Mouse (Mus musculus) R1 (cell line): ENCODE results near the gene Eml1.
A peak's percentile ranks its signal among the peaks of the same experiment; 100 is the strongest.

Source experiments
- DNase-seq: peaks from one replicate; pipeline ENCODE4 v3.0.0-alpha.2; 2018; ENCODE audit warnings: low read depth, low spot score

Eml1 gene

DNA sequence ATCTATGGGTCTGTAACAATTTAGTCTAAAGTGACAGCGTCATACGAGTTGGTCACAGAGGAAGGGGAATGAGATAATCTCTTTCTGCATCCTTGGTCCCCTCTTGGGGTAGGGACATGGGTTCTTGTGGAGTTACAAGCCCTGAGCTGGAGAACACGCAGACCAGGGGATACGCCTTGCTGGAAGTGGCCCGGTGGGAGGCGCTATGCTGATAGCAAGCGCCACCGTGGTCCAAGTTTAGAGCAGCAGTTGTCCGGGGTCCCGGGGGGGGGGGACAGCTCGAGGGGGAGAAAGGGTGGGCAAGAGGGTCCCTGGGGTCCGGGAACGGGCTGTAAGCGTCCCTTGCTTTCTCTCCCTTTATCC lies 51.7 kb downstream of the Eml1 start:
- peak; percentile 47 for DNase-seq

DNA sequence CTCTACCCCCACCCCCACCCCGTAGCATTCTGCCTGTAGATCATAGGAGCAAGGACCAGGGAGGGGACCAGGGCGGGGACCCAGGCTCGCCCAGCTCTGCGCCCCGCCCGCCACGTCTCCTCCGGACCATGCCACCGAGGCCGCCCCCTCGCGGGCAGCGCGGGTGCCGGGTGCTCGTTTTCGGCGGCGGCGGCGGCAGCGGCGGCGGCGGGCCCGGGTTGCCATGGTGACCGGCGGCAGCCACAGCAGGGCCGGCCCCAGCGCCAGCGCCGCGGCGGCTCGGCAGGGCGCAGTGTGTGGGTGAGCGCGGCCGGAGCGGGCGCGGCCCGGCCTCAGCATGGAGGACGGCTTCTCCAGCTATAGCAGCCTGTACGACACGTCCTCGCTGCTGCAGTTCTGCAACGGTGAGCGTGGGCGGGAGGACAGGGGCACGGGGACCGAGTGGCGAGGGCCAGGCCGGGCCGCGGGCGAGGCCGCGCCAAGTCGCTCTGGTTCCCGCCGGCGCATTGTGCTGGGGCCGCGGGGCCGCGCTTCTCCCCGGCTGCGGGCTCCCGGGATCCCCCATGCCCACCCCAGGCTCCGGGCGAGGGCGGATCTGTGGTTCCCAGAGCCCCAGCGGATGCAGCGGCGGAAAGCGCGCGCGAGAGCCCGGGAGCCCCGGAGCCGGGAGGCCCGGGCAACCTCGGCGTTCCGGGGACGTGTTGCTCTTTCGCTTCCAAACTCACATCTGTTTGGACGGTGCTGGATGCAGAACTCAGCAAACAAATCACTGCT lies 52.3 kb downstream of the Eml1 start:
- DNase-seq: peak; percentile 57

DNA sequence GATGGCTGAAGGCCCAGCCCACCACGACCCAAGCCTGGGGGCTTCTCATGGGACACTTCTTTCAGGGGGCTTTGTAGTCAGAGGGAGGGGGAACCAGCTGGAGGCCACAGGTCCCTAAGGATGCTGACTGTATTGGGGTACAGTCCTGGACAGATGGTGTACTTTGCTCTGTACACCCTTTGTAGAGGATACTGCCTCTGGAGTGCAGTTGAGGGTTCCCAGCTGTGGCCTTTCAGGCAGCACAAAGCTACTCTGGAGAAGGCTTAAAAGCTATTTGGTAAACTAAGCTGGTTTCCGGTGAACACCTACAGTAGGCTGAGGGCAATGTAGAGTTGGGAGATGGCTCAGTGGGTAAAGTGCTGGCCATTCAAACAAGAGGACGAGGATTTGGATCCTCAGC lies 60.2 kb downstream of the Eml1 start:
- no peak for DNase-seq

DNA sequence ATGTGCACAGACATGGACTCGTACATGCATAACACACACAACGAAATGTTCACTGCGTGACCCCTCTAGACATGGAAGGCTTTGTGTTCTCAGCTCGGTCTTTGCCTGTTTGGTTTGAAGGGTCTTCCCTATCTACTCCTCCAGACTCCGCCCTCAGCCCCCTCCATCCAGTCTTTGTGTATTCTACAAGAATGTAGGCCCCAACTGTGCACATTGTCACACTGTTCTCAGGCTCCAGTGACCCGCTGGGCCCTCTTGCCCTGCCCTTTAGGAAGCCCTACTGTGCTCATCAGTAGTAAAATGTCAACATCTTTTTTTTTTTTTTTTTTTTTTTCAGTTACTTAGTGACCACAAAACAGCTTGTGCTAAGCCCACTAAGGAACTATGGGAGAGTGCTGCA lies 61.0 kb downstream of the Eml1 start:
- DNase-seq: peak; percentile 67

DNA sequence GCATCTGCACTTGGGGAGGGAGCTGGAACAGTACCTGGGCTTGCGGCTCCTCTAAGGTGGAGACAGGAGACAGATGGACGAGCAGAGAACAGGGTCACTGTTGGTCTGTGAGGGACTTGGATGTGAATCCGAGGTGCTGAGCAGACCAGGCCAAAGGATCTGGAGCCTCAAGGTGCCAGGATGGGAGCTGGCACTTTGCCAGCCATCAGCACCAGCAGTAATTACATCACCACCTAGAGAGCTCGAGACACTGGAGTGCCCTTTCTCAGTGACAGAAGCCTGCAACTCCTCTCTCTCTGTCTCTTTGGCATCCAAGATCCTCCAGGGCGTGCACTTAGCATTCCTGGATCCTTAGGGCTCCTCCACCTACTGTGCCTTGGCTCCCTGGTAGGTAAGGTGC lies 61.8 kb downstream of the Eml1 start:
- DNase-seq: no peak

DNA sequence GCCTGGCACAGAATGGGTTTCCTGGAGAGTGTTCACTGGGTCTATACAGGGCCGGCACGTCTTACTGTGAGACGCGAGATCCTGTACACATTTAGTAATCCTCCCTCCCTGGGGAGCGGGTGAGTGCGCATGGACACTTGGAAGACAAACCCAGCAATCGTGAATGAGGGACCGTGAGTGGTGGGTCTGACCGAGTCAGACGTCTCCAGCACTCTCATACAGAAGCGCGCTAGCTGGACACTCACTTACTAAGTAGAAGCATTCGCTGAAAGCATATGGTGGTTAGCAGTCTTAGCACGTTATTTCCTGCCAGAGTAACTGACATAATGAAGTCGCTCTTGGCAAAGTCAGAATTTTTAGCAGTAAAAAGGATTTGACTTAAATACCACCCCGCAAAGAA lies 62.3 kb downstream of the Eml1 start:
- DNase-seq: no peak

DNA sequence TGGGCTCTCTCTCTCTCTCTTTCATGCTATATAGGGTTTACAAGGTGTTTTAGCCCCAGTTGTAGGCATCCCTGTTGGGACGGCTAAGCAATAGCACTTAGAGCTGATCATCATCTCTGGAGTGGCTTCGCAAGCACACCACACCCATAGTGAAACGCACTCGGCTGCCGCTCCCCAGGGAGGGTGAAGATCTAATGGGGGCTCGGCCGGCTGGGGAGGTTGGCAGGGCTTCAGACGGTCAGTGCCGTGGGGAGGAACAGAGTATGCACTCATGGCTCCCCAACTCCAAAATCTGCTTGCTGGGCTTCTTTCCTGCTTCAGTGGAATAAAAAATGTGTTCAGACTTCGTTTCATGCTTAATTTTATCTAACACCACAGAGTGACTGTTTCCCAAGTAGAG lies 62.7 kb downstream of the Eml1 start:
- no peak for DNase-seq

DNA sequence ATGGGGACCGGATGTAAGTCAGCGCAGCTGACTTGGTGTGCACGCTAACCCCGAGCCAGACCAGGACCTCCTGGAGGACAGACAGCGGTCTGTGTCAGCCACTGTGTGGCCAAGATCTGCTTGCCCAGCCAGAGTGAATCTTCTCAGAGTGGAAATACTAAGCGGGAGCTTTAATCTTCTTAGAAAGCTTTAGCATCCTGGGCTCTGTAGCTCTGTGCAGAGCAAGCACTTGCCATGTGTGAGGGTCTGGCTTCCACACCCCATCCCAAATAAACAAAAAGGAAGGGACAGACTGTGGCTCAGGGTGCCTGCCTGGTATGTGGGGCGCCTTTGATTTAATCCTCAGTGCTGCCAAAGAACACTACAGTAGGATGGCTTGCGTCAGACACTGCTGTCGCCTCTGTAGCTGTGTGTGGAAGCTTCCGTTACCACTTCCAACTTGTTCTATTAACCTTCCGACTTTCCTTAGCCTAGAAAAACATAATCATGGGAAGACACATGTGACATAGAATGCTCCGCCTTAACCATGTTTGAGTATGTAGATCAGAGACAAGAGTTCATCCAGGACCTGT lies 64.8 kb downstream of the Eml1 start:
- DNase-seq: no peak

DNA sequence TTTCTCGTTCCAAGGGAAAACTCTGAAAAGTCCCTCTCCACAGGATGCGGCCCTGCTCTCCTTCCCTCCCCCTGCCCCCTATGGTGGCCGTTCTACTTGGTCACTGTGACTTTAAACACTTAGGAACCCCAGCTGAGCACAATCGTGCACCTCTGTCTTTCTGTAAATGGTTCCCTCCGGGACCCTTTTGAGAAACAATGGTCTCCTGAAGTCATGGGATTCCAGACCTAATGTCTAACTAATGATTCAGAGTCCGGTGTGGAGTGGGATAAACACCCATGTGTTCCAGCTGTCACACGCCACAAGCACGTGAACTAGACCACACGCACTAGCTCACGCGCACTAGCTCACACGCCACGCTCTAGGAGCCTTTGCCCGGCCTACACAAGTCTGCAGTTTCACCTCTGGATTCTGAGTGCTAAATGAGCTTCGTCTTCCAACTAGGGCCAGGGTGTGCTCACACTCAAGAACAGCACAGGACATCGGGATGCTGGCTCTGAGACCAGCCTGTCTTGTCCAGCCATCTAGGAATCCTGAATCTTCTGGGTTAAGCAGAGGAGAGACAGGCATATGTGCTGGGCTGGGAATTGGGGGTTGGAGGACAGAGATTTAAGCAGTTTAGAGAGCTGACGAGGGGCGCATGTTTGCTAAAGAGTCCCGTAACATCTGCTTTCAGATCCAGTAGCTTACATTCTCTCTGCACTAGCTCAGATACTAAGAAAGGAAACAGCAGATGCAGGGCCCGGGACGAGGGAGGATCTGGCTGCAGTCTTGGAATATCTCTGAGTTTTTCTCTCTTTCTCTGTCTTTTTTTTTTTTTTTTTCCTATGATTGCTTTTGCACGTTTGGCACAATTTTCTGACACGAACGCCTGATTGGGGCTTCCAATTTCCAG lies 65.5 kb downstream of the Eml1 start:
- DNase-seq: peak; percentile 55

DNA sequence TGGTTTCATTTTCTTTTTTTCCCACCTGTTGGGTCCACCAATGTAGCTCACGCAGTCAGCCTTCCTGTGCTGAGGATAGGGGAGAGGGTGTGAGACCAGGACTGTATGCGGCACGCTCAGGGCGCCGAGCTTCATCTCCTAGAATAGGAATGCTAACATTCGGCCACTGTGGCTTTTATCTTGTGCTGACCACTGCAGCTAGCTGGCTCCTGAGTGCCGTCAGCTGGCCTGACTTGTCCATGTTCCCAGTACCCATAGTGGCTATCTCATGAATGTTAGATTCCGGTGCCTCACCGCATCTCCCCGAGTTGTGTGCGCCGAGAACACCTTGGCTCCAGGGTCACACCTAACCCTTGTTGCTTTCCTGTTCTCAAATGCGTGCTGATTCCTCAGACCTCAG lies 66.7 kb downstream of the Eml1 start:
- DNase-seq: no peak

DNA sequence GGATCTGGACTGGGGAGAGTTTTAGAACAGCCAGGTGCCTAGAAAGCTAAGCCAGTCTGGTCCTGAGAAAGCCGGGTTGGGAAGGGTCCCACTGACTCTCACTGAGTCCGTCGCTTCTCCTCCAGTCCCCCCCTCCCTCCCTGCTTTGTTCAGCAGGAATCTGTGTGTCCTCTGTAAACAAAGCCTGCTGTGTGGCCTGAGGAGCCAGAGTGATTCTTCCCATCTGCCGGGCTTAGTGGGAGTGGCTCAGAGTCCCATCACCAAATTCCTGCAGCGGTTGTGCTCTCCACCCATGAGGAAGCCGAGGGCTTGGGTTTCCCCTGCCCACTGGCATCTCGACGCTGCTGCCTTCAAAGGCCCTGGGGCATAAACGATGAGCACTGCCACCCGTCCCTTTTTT lies 72.5 kb downstream of the Eml1 start:
- DNase-seq: peak; percentile 84

DNA sequence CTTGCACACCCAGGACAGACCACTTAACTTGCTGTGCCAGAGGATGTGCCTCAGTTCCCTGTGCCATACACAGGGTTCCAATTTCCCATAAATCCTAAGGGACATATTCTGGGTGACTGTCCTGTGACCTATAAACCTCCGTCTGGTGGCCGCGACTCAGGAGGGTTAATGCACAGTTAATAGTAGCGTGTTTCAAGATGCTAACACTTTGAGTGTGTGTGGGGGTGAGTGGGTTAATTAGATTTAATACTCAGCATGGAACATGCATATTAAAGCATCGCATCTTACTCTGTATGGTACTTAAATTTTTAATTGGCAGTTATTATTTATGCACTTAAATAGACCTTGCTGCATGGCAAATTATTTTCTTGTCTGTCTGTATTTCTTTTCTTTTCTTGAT lies 73.0 kb downstream of the Eml1 start:
- no peak for DNase-seq

DNA sequence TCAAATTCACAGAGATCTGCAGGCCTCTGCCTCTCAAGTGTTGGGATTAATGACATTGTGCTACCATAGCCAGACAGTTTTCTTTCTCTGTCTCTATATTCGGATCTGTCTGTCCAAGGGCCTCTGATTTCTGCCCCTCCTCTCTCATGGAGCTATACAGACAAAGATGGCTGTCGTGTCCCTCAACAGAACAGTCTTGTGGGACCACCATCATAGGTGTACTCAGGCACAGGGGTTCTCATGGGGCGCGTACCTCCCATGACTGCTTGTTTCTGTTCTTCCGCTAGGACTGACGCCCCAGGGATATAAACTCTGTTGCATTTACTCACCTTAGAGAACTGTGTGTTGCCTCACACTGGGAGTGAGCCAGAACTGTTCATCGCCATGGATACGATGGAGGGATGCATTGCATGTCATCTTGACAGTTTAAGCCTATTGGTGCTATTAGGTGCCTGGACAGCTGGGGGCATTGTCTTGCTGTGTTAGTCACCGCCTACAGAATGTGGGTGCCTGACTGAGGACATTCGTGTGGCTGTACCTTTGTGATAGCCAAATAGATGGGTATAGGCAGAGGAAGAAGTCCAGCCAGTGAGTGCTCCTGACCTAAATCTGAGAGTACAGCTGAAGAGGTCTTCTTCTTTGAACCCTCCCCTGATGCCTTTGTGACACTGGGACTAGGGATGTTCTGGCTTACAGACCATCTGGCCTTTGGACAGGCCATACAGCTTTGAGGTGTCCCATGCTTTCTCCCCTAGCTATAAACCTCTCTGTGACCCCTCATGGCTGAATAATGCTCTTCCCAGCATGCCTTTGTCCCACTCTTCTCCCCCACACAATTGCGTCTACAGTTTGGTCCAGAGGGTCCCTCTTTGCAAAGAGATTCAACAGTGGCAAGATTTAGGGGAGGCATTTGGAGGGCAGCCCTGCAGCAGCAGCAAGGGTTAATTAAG lies 73.7 kb downstream of the Eml1 start:
- no peak for DNase-seq

DNA sequence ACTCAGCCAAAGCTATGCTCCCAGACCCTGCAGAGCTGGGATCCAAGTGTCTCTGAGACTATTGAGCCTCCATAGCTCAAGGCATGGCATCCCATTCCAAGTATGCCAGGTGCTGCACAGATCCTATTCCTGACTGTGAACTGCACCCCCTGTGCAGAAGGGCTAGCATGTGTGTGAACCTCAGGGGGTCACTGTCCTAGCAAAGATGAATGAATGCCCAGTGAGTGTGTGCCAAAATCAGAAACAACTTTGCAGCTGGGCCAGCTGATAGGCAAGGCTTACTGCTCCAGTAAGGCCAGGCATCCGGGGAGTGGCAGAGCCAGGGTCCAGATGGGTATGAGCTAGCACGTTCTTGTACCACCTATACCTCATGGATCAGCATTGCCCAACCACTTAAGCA lies 76.0 kb downstream of the Eml1 start:
- no peak for DNase-seq

DNA sequence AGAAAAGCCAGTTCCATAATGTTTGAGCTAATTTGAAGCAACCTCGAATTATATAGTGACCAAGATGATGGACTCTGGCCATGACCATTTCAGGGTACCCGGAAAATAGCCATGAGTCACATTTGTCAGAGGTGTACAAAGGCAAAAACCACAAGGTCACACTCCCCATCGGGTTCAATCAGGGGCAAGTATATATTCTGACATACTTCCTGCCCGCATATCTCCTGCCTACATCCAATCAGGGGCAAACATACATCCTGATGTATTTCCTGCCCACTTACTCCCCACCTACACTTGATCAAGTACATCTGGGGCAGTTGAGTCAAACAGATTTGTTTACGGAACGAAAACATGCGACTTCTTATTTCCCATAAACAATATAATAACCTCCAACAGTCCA lies 77.6 kb downstream of the Eml1 start:
- no peak for DNase-seq

DNA sequence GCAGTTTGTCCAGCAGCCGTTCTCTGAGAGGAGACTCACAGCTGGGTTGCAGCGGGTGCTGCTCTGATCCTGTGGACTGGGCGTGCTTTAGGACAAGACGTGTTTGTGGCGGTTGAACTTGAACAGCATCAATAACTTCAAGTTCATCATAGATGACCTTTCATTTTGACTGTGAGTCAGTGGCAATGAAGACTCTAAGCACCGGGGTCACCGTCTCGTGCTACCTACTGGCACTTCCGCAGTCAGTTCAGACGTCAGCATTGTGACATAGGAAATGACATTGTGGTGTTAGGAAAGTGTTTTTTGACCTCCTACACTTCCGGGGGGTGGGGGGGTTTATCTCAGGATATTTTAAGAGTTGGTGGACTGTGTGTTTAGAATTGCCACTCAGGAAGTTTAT lies 79.2 kb downstream of the Eml1 start:
- DNase-seq: no peak

DNA sequence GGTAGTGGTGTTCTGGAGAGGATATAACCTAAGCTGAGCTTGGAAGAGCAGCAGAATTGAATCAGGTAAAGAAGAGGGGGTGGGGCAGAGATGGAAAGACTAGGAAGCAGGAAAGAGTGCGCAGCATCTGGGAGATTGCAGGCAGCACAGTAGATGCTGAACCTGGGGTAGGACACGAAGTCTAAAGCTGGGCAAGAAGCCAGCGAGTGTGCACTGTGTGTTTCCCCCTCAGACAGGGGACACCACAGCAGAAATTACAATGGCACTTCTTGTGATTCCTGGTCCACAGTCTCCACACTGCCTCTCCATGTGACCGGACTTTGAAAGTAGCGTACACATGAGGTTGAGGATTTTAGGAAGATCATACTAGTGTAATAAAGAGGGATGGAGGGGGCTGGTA lies 79.8 kb downstream of the Eml1 start:
- no peak for DNase-seq

DNA sequence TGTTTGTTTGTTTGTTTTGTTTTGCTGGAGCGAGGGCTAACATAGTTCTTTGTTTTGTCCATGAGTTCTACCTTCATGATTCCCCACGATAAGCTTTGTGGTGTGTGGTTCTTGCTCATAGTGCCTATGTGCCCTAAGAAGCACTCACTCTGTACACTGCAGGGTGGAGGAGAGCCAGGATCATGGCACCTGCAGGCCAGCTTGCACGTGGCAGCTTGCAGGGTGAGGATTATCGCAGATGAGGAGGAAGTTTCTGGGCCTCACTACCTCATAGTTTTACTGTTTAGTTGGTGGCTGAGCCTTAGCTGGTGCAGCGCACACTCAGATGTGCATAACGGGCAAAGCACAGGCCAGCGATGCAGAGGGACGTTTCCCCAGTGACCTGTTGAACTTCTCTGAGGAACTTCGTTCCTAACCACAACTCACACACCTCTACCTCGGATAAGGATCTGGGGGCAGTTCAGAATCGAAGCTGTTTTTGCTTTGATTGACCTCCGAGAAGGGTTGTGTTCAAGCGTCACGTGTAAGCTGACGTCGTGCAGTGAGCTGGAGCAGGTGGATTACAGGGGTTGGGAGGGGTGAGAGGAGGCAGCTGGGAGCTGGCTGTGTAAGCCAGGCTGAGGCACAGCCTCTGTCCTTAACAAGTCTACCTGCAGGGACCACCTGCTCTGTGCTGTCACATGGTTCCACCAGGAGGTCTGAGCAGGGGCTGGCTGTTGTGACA lies 81.6 kb downstream of the Eml1 start:
- no peak for DNase-seq

DNA sequence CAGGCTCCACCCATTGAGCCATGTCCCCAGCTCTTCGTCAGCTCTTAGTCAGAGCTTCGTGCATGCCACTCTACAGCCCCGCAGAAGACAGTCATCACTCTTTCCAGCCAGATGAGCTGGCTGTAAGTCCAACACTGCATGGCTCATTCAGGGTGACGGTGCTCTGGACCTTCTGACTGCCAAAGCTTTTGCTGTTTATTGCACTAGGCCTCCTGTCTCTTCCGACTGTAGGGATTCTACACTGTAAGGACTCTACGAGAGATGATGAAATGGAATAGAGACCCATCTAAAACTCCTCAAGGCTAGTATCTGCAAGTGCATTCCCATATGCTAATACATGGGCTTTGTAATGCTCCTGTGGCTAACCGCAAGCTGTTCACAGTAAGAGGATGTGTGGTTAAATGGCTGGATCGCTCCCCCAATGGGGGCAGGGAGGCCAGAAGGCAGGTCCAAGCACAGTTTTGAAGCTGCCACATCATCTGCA lies 82.8 kb downstream of the Eml1 start:
- peak; percentile 51 for DNase-seq

DNA sequence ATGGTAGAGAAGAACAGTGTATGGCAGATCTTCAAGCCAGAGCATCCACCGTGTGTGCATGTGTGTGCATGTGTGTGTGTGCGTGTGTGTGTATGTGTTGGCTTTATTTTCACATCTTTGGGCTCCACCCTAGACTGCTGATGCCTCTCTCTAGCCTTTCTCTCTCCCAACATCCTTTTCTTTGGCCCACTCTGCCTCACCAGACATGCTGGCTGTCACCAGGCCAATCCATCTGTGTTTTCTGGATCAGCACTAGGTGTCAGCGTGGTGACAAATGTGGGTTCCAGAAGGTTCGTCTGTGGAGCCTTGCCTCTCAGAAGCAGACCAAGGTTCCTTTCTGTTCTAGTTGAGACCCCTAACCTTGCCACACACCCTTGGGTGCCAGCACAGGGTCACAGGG lies 84.2 kb downstream of the Eml1 start:
- no peak for DNase-seq

DNA sequence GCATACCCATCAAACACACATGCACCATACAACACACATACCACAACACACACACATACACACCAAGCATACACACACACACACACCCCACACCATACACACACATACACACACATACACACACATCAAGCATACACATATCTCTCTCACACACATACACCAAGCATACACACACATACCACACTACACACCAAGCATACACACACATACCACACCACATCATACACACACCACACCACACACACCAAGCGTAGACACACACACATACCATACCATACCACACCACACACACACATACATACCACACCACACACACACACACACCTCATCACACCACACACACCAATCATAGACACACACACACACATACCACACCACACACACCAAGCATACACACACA lies 102.1 kb downstream of the Eml1 start:
- DNase-seq: no peak
